Mouse (Mus musculus): Measurements from ENCODE around the gene Map2.

Map2 gene

DNA sequence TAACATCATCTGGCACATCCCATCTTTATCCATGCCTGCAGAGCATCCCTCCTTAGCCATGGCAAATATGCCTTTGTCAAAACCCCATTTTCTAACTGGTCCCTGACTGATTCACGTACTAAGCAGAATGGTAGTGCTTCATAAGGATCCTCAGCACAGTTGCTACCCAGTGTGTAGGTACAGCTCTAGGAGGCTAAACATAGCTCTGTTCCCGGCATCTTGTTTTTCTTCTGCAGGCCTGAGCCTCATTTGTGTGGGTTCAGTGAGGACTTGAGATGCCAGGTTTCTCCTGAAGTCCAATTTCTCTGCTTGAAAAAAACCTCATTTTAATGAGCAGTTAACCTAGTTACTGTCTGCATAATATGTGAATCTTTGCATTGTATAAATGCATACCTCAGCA is 30.4 kb downstream of the Map2 start:
- DNase-seq (ENCODE audit: low spot score): no peak

DNA sequence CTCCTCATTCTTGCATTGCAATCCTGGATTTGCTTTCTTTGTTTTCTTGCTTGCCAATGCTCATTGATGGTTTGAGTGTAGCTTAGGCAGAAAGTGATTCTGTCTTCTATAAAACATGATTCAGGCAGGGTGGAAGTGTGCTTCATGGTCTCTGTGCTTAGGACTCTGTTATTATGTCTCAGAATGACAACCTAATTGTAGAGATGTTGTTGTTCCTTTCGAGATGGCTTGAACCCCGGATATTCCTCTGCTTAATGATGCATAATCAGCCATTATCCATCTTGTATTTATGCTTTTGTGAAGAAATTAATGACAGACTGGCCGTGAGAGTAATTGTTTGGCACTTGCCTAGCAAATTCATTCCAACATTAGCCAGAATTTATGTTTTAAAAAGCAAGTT is 31.8 kb downstream of the Map2 start:
- DNase-seq (ENCODE audit: low spot score): no peak

DNA sequence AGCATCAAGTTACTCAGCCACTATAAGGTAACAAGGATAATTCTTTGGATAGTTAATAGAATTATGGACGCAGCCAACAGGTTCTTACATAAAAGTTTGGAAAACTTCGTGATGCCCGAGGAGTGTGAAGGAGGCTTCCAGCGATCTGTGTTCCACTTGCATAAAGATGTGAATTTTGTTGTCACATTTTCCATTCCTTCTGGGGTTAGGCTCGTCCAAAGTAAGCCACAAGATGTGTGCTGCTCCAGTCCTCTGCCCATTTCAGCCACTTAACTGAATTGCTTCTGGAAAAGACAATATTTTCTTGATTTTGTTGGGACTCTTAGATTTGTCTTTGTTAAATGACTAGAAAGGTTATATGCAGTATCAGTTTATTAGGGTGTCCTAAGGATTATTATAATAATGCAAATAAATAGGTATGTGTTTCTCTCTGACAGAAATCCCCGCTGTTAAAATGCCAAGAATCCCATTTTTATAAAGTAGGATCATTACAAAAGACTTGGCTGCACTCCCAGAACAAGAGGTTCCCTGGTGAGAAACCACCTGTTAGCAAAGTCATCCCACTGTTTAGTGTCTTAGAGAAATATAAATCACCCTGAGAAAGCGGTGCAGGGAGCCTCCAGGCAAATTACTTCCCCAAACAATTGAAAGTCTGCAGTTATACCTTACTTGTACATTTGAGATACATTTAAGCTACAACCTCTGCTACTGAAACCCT is 36.2 kb downstream of the Map2 start:
- DNase-seq (ENCODE audit: low spot score): no peak

DNA sequence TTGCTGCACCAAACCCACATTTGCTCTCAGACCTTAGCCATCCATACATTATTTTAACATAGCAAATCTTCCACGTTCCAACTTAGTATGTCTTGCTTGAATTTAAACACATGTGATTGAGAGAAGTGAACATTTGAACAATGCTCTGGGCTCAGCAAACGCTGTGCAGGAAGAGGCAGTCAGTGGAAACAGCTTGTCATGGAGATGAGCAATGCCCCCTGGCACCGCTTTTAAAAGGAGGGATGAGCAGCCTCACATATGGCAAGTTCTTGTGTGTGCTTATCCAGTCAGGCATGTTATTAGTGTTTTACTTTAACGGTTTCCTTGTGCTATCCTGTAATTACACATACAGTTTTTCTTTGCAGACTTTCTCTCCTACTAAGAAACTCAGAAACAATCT is 46.4 kb downstream of the Map2 start:
- DNase-seq (ENCODE audit: low spot score): no peak

DNA sequence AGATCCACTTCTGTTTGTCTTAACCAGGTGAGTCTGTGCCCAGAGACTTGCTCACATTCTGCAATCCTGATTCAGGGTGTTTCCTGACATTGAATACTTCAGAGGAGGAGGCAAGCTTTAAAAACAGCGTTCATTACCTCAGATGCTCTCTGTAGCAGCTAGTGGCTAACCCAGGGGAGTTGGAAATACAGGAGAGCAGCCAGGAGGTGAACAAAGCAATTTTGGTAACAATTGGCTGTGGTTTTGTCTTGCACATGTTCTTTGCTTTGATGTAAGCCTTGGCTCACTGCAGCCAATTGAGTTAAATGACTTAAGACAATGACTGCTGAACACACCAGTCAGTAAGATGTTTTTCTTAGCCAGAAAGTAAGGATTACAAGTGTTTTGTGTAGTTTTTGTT is 48.3 kb downstream of the Map2 start:
- no peak for DNase-seq (ENCODE audit: low spot score)

DNA sequence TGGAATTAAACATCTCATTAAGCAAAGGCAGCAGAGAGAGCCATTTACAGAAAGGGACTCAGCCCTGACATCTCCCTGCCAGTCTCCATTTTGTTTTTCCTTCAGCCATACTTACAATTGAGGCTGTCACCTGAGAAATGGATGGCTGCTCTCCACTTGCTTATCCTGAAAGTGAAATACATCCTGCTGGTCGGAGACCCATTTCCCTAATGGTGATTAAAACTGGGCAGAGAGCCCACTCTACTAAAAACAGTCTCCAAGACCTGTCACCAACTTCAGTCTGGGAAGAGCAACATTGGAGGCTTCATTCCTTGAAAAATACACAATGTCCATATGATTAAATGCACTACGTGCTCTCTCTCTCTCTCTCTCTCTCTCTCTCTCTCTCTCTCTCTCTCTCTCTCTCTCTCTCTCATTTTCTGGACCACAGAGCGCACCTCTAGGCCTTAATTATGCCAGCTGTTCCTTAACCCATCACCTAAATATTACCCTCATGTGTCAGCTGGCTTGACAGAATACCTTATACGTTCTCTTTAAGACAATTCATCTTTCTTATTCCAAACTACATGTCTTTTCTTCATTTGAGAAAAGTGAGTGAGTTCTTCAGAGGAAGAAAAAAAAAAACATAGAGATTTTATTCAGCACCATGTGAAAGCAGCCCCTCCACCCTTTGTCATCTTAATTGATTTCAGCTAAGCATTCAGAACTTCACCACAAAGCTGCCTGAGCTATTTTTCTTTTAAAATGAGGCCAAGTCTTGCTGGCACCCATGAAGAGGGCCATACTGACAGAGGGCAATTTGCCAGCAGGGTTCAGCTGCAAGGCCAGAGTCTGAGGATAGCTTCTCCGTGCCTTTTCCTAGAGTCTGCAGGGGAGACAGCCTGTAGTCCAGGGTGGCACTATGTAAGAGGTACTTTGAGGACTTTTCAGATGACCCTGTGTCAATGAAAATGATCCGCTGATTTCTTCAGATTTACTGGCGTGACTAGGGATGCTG is 51.6 kb downstream of the Map2 start:
- no peak for DNase-seq (ENCODE audit: low spot score)

DNA sequence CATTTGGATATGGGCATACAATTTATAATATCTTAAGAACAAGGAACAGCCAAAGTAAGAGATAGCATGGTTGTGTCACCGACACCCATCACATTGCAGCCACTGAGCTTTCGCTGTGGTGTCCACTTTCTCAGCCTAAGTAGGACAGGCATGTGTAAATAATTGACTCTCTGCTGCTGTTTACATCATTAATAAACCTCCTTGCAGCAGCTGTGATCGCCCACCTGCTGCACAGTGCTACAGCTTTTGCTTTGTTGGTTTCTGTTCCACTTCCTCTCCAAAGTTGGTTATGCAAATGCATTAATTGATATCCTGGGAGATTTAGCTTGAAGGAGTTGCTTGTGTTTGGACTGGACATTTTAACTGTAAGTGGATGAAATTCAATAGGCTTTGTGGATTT is 53.1 kb downstream of the Map2 start:
- DNase-seq (ENCODE audit: low spot score): no peak

DNA sequence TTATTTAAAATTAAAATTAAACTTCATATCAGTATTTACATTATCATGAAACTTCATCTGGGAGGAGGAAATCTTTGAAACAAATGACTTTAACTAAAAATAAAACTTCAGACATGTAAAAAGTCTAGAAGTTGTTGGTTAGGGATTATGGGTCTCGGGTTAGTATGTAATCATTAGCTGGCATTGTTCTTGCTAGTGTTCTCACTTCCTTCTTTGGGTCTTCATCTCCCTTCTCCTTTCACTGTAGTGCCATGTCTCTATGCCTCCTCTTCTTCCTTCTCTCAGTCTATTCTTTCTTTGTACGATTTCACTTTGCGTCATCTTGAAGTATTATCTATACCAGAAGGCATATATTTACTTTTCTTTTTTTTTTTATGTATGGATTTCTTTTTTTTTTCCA is 55.3 kb downstream of the Map2 start:
- no peak for DNase-seq (ENCODE audit: low spot score)

DNA sequence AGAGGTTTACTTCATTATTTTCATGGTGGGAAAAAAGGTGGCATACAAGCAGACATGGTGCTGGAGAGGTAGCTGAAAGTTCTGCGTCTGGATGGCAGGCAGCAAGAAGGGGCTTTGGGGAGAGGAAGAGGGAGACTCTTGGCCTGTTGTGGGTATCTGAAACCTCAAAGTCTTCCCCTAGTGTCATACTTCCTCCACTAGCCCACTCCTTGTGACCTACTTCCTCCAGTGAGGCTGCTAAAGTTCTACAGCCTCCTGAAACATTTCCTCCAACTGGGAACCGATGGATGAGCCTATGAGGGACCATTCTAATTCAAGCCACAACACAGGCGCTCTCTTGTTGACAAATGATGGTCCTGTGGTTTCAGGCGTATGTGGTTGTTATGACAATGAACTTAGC is 56.9 kb downstream of the Map2 start:
- no peak for DNase-seq (ENCODE audit: low spot score)

DNA sequence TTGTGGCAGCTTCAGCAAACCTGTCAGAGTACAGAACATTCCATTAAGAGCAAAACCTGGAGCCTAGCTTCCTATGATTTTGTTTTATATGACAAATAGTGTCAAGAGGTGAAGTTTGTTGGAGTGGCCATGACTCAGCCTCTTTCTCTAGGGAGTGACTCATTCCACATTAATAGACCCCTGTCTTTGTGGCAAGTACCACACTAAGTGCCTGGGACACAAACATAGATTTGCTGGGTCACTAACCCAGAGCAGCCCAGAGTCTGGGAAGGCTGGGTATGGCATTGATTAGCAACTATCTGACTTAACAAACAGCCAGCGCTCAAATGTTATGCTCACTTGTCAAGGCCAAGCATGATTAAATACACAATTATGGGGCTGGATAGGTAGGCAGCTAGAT is 69.8 kb downstream of the Map2 start:
- DNase-seq (ENCODE audit: low spot score): no peak

DNA sequence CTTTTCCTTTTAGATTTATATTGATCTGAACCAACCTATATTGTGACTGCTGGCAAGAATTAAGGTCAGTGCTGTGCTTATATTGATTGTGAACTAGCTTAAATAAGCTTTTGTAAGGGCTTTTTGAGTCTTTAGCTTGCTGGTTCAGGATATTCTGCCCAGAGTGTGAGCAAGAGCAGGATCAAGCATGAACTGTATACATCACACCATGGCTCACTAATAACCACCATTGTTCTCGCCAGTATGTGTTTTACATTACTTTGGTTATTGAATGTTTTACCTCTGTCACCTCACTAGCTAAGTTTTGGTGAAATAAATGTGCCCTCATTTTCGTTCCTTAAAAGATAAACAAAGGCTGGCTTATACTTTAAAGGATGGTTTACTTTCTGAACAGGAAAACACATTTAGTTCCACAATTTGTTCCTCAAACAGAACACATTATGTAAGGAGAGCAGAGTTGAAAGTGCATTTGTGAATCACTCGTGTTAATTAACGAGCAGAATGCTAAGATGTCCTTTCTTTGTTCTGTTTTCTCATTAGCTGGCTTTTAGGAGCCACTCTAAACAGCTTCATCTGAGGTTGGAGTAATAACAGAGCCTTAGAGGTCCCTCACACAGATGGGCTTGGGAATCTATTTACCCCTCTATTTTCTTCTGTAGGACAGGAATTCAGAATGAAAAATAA is 76.7 kb downstream of the Map2 start:
- DNase-seq (ENCODE audit: low spot score): no peak

DNA sequence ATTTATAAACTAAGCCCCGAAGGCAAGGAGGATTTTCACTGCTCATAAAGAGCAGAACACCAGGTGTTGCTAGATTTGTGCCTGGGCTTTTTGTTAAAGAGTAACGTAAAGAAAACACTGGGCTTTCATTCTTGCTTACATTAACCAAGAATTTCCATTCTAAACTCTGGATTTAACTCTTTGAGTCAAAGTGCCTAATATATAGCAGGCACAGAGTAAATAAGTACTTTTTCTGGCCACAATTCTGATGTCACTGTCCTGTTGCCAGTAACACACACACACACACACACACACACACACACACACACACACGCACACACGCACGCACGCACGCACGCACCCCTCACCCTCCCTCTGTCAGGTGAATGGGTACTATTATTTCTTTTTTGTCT is 77.3 kb downstream of the Map2 start:
- no peak for DNase-seq (ENCODE audit: low spot score)

DNA sequence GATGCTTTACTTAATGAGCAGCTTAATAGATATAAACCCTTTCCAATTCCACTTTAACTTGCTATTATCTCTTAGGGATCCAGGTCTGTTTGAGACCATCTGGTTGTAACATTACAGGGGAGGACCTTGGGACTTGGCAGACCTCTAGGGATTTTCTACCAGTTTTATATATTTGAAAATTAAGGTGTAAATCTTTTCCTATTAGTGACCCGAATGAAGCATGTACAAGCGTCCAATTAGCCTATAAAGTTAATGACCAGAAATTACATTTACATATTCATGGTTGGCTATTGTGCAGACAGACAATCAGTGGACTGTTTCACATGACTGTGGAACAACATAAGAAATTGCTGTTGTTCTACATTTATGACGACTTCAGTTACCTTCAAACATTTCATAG is 88.1 kb downstream of the Map2 start:
- DNase-seq (ENCODE audit: low spot score): no peak

DNA sequence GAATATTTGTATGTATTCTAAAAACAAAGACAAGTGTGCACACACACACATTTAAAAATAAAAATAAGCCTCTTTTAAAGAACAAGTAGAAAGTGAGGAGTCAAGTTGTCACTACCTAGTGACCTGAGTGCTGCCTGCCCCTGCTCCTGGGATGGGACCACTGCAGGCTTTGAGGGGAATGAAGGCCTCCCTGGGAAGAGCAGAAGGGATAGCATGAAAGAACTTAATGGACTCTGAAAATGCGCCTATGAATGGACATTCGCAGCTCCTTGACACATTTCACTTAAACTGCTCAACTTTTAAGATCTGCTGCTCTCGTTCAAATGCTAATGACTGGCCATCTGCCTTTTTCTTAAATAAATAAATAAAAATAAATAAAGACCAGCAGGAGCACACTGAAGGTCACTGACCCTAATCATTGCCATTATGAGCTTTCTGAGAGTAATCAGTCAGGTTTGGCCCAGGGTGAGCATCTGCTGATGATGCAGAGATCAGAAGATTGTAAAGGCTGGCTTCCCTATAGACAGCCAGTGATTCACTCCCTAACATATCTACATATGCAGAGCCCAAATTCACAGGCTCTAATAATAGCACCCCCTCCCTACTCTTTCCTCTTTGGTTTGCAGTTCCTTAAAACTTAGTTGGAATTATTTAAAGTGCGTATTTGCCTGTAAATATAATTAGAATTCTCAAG is 91.3 kb downstream of the Map2 start:
- DNase-seq (ENCODE audit: low spot score): no peak

DNA sequence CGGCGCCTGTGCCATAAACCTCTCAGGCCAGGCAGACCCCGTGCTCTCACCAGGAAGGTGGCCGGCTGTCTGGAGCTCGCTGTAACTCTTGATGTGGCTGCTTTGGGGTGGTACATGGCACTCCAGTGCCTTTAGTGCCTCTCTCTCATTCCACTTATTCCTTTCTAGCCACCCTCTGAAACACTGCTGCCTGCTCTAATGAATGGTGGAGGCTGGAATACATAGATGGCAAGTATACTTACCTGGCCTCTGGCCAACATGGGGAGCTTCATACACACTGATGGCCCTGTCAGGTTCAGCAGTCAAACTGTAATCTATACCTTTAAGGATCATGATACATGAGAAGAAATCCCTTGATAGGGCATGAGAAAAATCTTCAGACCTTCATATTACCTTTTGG is 102.6 kb downstream of the Map2 start:
- no peak for DNase-seq (ENCODE audit: low spot score)

DNA sequence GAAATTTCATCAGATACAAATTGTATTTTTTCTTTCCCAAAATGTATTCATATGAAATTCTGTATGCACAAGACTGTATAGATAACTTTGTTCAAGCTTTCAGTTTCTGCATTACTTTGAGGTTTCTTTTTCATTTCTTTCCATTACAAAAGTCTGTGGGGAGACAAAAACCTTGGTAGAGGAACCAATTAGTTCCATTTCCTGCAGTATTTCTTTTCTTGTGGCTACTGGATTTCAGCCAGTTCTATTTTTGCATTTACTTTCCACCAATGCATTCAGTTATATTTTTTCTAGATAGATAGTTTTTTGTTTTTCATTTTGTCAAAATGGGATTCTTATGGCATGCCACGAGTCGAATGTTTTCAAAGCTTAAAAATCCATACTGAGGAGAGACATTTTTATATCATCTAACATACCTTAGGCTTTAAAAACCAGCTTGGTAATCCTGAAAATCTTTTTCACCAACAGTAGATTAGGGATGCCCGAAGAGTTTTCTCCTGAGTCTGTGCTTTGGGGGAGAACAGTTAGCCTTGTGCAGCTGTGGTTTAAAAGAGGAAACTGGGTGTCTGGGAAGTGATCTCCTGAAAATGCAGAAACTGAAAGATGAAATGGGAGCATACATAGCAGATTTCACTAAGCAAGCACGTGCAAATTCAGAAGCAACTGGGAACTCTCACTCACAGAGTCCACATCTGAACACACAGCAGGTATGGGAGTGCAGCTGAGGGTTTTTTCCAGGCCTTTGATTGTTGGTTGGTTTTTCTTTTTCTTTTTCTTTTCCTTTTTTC is 104.3 kb downstream of the Map2 start:
- DNase-seq (ENCODE audit: low spot score): no peak

DNA sequence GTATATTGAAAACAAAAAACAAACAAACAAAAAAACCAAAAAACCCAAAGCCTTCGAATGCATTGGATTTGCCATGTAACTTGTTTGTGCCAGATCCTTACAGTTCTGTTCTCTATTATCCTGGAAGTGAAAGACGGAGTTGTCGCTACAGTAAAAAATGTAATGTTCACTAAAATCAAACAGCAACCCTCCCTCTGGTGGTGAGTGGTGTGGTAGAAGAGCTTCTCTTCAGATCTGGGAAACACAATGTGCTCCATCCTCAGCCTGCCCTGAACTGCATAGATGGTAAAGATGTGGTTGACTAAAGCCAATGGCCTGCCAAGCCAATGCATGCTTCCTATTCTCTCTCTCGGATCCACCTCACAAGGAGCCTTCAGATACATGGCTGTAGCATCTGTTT is 105.1 kb downstream of the Map2 start:
- no peak for DNase-seq (ENCODE audit: low spot score)

DNA sequence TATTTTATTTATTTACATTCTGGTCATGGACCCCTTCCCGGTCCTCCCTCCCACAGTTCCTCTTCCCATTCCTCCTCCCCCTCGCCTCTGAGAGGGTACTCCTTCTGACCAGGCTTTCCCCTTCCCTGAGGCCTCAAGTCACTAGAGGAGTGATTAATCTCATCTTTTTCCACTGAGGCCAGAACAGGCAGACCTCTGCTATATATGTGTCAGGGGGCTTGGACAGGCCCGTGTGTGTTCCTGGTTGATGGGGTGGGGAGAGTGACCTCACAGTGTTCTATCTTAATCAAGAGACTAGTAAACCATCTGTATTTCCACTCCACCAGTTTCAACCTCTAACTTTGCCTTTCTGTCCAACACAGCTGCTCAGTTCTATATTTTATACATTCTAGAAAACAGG is 107.4 kb downstream of the Map2 start:
- no peak for DNase-seq (ENCODE audit: low spot score)

DNA sequence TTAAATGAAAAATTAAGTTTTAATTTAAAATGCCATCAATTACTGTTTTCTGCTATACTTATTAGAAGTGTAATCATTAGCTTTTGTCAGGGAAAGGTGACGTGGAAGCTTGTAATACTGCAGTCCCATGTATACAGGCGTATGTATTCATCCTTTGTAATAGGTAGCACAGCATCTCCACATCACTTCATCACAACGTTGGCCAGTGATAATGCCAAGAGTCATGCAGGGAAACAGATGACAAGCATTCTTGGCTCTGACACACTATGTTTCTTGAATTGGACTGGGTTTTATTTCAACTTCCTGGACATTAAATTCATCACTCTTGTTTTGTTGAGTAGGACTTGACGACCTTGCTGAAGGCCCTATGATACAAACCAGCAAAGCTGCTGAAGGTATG is 113.9 kb downstream of the Map2 start:
- DNase-seq (ENCODE audit: low spot score): no peak

DNA sequence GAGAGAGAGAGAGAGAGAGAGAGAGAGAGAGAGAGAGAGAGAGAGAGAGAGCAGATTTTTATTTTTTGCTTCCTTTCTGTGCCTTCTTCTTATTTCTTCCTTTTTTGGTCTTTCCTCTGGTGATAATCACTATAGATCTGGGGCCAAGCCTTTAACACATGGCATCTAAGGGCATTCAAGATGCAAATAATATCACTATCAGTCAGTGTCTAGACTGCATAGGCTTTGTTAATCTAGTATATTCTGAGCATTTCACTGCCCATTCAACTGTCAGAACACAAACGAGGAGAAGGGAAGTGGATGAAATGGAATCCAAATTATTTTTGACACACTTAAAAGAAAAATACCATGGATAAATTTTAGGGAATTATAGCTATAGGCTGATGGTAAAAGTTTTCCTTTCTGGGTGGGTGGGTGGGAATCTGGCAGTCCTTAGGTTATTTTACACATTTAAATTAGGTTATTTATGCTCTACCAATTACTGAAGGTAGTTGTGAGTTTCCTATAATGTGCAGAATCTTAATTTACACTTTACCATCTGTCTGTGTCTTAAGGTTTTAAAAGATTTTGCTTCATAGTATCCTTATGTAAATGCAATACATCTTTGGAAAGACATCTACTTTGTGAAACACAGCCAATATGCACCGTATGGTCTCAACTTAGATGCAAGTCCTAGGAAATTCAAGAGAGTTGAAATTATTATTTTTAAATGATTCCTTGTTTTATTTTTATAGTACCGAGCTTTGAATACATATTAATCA is 117.2 kb downstream of the Map2 start:
- no peak for DNase-seq (ENCODE audit: low spot score)

DNA sequence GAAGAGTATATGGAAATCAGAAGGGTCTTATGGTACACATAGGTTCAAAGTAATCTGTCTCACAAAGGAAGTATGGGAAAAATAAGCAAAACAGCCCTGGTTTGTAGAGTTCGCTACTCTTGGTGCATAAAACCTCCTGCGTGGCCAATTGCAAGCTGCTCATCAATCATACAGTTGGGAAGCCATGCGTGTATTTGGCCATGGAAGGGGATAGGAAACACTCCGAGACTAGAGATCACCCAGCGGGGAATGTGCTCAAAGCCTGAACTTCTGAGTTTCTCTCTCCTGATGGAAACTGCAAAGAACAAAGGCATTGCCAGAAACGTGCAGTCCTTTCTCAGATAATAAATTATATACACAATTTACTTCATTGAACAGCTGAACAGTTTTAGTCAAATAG is 124.3 kb downstream of the Map2 start:
- DNase-seq (ENCODE audit: low spot score): no peak

Measured in testis, postnatal 14 days (tissue).